Mouse (Mus musculus): ENCODE results near the gene Tceal8.
"Not testable (repeated sequence)": the region's sequence is repeated elsewhere in the genome, so short reads cannot be mapped to it uniquely, and the experiment has no call there.

DNA sequence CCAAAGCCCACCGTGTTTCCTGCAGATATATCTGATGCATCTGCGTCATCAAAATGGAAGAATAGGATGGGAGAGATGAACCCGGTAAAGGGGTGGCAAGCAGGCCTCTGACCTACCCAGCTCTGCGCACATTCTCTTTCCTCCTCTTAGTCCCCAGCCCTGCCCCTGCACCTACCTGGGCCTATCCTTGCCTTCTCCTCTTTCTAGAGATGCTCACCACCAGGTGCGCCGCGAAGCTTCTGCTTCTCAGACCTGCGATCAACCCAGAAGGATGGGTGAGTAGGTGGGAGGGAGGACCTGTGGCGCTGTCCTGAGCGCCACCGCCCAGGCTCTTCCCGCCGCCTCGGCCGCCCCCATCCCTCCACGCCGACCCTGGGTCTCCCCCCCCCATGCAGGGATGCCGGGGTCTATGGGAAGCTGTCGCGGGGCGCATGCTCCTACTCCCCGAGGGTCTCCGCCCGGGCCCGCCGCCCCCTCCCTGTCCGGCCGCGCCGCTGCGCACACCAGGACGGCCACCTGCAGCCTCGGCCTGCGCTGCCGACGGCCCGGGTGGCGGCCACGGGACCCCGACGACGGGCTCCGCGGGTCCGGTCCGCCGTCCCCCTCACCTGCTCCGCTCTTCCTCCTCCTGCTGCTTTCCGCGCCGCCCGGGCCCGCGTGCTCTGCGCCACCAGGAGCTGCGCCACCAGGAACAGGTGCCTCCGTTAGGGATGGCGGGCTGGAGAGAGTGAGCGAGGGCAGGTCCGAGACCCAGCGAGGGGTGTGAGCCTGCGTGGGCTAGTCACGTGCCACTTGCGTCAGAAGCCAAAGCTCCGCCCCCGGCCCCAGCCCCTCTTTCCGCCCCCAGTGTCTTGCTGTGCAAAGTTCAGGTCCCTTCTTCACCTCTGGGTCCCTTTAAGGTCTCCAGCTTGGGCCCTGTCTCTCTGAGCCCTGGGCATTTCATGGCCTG lies 42.9 kb upstream of the Tceal8 start, which contains the start of the genes Tceal7 and Bex1:
- not testable (repeated sequence) for TF ChIP-seq EP300, CTCF (IDR thresholded peaks at IDR 0.05; ENCODE audit: low read depth)

Measured in liver, embryonic 14.5 days (tissue).